Mouse (Mus musculus): ENCODE data around the gene Cdv3. TPM values are rescaled to one million over a fixed set of nuclear protein-coding genes. Genes with fewer than 3 reads are reported as not detected.

The Cdv3 gene
- 87.5 and 92.2 TPM in 2 replicates for polyA plus RNA-seq (2015; fragmentation: Nextera tagmentation; extraction: Ambion mirVana)

DNA sequence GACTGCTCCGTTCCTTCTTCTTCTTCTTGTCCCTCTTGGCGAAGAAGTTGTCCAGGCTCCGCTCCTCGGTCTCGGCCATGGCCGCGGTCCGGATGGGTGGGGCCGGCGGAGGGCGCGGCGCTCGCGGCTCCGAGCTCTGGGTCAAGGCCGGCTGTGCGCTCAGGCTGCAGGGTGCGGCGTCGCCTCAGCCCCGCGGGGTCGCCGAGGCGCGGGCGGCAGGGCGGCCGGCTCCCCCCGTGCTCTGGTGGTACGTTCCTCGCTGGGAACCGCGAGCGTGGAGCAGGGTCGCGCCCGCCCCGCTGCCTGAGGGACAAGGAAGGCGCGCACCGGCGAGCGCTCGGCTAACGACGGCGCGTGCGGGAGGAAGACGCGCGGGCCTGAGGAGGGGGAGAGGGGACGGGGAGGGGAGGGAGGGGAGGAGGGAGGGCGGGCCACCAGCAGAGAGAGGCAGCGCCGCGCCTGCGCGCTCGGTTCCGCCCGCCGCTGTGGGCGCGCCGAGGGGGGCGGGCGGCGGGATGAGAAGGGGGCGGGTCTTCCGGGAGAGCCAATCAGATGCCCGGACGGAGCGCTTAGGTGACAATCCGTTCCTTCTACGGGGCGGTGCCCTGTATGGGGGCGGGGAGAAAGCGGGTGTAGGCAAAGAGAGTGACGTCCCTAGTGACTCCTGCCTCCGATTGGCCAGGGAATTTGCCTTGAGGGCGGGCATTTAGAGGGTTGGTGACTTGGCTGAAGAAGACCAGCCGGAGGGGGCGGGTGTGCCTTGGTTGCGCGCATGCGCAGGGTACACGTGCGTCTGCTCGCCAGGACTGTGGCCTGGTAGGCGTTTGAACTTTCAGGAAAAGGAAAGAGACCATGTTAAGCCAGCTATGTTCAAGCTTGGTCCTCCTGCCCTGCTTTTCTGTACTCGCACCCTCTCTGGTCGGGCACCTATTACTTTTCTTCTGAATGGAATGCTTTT, at the start of gene Cdv3:
Gene Cdv3, minus strand, starts transcription at position 551 of the 958 bp plus-strand sequence.
- peaks cover 53% of the 10 kb centered on the region for H3K4me1 ChIP-seq
- peaks cover 41% of the 10 kb centered on the region for H3K36me3 ChIP-seq
- no peaks in the 10 kb centered on the region for H3K27me3 ChIP-seq (replicated peaks)
- H3K4me3 ChIP-seq: peak within 1 kb of the TSS; percentile 80
- WGBS: 3% methylated on average over 80 of the region's 95 CpGs
- peak; percentile 97 for ATAC-seq (ENCODE audit: extremely low read depth, insufficient number of reproducible peaks, low FRiP score, low TSS enrichment)
- peak within 1 kb of the TSS; percentile 98 for H3K27ac ChIP-seq (replicated peaks)
- no peaks in the 10 kb centered on the region for H3K9me3 ChIP-seq
- peak within 1 kb of the TSS; percentile 98 for H3K9ac ChIP-seq
- H3K4me2 ChIP-seq: peak within 1 kb of the TSS; percentile 86

DNA sequence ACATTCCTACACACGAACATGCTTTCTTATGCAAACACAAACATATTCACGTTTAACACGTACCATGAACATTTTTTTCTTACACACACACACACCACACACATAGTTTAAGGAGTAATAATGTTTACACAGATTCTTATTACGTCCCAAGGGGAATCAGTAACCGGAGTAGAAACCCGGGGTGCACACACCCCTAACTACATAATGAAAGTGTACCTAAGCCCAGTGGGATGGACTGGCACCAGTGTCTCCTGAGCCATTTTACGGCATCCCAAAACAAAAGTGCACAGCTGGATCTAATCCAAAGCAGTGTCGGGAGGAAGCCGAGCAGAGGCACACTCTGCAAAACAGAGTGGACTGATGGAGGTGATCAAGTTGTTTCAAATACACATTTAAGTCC, 47.8 kb upstream of the Cdv3 start:
- no peak overlapping the region for H3K27ac ChIP-seq (replicated peaks)
- H3K9me3 ChIP-seq: no peaks in the 10 kb centered on the region
- no peak for ATAC-seq (ENCODE audit: extremely low read depth, insufficient number of reproducible peaks, low FRiP score, low TSS enrichment)
- peaks cover 11% of the 10 kb centered on the region; the same call in 1 of the 2 replicates for H3K4me1 ChIP-seq
- H3K4me2 ChIP-seq: no peak overlapping the region
- no peaks in the 10 kb centered on the region for H3K36me3 ChIP-seq
- no peak overlapping the region for H3K9ac ChIP-seq
- WGBS: 61% methylated on average over 9 of the region's 9 CpGs
- H3K4me3 ChIP-seq: no peak overlapping the region
- H3K27me3 ChIP-seq (replicated peaks): no peaks in the 10 kb centered on the region

DNA sequence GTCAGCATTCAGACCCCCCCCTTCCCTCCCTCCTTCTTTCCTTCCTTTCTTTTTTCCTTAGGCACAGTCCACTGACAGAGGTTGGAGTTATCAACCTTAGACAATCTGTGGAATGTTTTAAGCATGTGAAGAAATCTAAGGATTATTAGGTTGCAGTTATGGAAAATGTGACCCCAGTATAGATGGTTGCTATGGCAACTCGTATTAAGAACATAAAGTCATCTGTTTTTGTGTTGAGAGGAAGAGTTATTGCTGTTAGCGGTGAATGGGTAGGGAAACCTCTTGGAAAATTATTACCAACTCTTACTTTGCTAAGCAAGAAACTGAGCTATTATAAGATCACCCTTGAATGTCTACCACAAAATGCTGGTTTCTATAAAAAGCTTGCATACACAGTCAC, 43.5 kb upstream of the Cdv3 start:
- no peaks in the 10 kb centered on the region for H3K9me3 ChIP-seq
- no peak overlapping the region for H3K4me3 ChIP-seq
- peaks cover 15% of the 10 kb centered on the region; the same call in 1 of the 2 replicates for H3K4me1 ChIP-seq
- 68% methylated on average over 2 of the region's 2 CpGs for WGBS
- no peak overlapping the region for H3K9ac ChIP-seq
- H3K4me2 ChIP-seq: no peak overlapping the region
- ATAC-seq (ENCODE audit: extremely low read depth, insufficient number of reproducible peaks, low FRiP score, low TSS enrichment): no peak
- H3K36me3 ChIP-seq: no peaks in the 10 kb centered on the region
- no peaks in the 10 kb centered on the region for H3K27me3 ChIP-seq (replicated peaks)
- H3K27ac ChIP-seq (replicated peaks): no peak overlapping the region

DNA sequence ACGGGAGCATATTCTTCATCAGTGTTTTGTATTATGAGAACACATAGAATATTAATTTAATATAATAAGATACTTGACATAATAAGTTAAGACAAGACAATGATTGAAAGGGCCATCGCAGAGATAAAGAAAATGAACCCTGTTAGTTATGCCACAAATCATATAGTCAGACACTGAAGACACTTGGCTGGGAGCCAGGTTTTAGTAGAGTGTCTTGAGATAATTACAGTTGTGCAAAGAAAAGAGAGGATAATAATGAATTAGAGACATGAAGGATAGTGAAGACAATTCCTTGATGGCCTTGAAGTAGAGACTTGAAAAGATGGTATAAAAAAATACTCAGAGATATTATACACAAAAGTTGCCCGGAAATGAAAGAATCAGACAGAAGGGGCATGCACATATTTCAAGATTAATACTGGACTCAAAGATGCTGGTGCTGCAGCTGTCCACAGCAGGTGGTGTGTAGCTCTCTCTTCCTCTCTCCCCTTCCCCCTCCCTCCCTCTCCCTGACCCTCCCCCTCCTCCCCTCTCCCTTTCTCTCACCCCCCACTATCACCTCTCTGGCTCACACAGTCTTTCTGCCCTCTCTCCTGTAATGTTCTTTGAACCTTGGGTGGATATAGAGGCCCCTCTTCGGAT, 42.6 kb upstream of the Cdv3 start:
- H3K4me3 ChIP-seq: no peak overlapping the region
- 0 out of 2 replicates have a peak overlapping the region, but pooled peaks have one; percentile 8 for H3K27ac ChIP-seq (replicated peaks)
- H3K4me2 ChIP-seq: no peak overlapping the region
- H3K9ac ChIP-seq: no peak overlapping the region
- no peak for ATAC-seq (ENCODE audit: extremely low read depth, insufficient number of reproducible peaks, low FRiP score, low TSS enrichment)
- no peaks in the 10 kb centered on the region for H3K27me3 ChIP-seq (replicated peaks)
- WGBS: 63% methylated on average over 4 of the region's 4 CpGs
- H3K36me3 ChIP-seq: no peaks in the 10 kb centered on the region
- H3K4me1 ChIP-seq: peaks cover 15% of the 10 kb centered on the region; the same call in 1 of the 2 replicates
- no peaks in the 10 kb centered on the region for H3K9me3 ChIP-seq

DNA sequence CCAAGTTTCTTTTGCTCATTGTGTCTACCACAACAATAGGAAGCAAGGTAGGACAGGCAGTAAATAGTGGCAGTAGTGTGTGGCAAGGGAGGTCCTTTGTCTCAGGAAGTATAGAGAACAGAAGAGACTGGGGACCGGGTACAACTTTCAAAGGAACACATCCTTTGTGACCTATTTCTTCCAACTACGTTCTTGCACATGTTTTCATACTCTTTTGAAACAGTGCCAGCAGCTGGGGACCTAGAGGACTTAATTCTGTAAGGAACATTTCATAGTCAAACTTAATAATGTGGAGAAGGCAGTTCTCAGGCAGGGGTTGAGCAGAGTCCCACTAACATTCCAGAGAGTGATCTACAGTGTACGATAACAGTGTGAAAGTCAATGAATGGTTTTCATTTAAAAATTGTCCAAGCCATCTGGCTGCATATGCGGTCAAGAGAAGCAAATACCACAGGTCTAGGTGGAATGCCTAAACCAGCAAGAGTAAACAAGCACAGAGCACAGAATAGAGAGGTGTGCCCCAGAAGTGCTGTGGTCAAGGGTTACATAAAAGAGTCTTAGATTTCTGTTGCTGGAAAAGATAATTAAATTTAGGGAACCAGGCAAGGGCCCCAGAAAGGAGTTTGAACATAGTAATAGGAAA, 37.8 kb upstream of the Cdv3 start:
- peaks cover 11% of the 10 kb centered on the region for H3K9me3 ChIP-seq
- no peak overlapping the region for H3K4me3 ChIP-seq
- peaks cover 8% of the 10 kb centered on the region for H3K4me1 ChIP-seq
- H3K36me3 ChIP-seq: no peaks in the 10 kb centered on the region
- ATAC-seq (ENCODE audit: extremely low read depth, insufficient number of reproducible peaks, low FRiP score, low TSS enrichment): no peak
- no peak overlapping the region for H3K4me2 ChIP-seq
- no peak overlapping the region for H3K9ac ChIP-seq
- WGBS: 63% methylated on average over 4 of the region's 4 CpGs
- H3K27ac ChIP-seq (replicated peaks): no peak overlapping the region
- no peaks in the 10 kb centered on the region for H3K27me3 ChIP-seq (replicated peaks)

DNA sequence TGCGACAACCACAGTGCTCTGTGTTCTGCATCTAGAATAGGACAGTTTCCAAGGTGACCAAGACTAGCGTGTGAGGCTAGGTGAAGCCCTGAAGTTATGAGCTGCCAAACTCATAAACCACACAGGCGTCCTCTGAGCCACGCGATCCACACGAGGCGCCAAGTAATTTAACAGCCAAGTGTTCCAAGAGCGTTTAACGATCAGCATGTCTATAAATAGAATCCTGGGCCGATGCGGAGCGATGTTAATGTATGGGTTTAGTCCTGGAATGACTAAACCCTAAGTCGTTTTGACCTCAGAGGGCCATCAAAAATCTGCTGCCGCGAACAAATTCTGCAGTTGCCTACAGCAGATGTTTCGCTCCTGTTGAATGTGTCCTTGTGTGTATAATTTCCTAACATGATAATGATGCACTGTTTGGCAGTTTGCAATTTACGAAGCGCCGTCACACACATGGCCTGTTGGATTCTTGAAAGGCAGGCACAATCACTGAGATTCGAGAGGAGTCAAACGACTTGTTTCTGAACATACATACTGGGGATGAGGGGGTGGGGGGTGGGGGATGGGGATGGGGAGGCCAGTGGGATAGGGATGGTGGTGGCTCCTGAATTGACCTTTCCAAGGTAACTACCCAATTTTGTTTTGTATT, 33.0 kb upstream of the Cdv3 start:
- 52% methylated on average over 21 of the region's 21 CpGs for WGBS
- Histone ChIP-seq H3K9me3 (peaks cover 11% of the 10 kb centered on the region), H3K4me1 (peaks cover 8% of the 10 kb centered on the region), H3K27ac (replicated peaks) (peak overlapping the region; percentile 56), H3K36me3 (no peaks in the 10 kb centered on the region), H3K27me3 (replicated peaks) (no peaks in the 10 kb centered on the region), H3K9ac (no peak overlapping the region), H3K4me3 (no peak overlapping the region), H3K4me2 (peak overlapping the region; percentile 28)
- no peak for ATAC-seq (ENCODE audit: extremely low read depth, insufficient number of reproducible peaks, low FRiP score, low TSS enrichment)

DNA sequence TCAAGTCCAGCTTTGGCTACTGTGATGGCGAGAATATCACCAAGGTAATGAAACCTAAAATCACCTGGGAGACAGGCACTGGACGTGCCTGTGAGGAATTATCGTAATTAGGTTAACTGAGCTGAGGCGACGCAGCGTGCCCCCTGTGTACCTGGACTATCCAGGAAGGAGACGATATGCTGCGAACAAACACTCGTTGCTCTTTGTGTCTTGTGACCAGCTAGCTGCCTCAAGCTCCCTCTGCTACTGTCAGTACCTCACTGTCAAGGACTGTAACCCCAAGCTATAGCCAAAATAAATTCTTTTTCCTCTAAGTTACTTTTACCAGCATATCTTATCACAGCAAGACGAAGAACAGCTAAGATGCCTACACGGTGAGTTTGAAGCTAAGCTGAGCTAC, 27.6 kb upstream of the Cdv3 start:
- Histone ChIP-seq H3K9me3 (no peaks in the 10 kb centered on the region), H3K36me3 (no peaks in the 10 kb centered on the region), H3K27ac (replicated peaks) (no peak overlapping the region), H3K27me3 (replicated peaks) (no peaks in the 10 kb centered on the region), H3K9ac (no peak overlapping the region), H3K4me2 (no peak overlapping the region), H3K4me1 (peaks cover 6% of the 10 kb centered on the region), H3K4me3 (no peak overlapping the region)
- 79% methylated on average over 11 of the region's 11 CpGs for WGBS
- no peak for ATAC-seq (ENCODE audit: extremely low read depth, insufficient number of reproducible peaks, low FRiP score, low TSS enrichment)

DNA sequence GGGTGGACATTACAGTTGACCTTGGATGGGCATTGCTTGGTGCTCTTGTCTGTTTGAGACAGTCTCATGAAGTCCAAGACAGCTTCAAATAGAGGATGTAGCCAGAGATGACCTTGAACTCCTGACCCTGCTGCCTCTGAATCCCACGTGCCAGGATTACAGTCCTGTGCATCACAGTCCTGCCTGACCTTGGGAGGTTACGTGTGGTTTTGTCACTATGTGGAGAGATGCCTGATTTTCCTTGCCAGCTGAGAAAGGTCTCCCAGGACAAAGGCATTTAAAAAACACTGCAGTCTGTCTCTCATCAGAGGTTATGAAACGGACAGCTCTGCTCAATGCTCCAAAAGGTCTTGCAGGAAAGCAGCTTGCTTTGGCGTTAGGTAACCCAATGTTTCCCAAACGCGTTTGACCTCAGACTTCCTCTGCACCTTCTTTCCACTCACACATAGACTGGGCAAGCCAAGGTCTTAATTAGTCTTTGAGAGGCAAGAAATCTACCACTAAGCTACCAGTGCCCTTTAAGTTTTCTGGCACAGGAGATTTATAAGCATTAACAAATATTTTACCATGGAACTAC, 26.2 kb upstream of the Cdv3 start:
- H3K9me3 ChIP-seq: no peaks in the 10 kb centered on the region
- no peak overlapping the region for H3K9ac ChIP-seq
- ATAC-seq (ENCODE audit: extremely low read depth, insufficient number of reproducible peaks, low FRiP score, low TSS enrichment): no peak
- H3K4me2 ChIP-seq: no peak overlapping the region
- no peak overlapping the region for H3K4me3 ChIP-seq
- H3K4me1 ChIP-seq: peaks cover 18% of the 10 kb centered on the region
- H3K27ac ChIP-seq (replicated peaks): no peak overlapping the region
- H3K27me3 ChIP-seq (replicated peaks): no peaks in the 10 kb centered on the region
- WGBS: 50% methylated on average over 6 of the region's 6 CpGs
- H3K36me3 ChIP-seq: no peaks in the 10 kb centered on the region

DNA sequence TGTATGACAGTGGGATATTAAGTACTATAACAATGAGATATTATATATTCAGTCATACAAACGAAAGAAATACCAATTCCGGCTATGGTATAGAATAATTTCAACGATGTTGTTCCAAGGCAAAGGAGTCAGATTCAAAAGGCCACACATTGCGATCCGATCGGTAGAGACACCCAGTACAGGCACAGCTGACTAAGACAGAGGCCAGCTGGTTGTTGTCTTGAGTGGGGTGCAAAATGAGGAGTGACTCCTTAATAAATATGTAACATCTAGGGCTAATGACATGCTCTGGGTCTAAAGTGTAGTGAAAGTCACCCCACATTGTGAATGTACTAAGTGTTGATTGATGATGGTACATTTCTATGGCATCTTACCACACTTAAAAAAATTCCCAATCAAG, 23.6 kb upstream of the Cdv3 start:
- WGBS: 83% methylated on average over 6 of the region's 6 CpGs
- ATAC-seq (ENCODE audit: extremely low read depth, insufficient number of reproducible peaks, low FRiP score, low TSS enrichment): no peak

DNA sequence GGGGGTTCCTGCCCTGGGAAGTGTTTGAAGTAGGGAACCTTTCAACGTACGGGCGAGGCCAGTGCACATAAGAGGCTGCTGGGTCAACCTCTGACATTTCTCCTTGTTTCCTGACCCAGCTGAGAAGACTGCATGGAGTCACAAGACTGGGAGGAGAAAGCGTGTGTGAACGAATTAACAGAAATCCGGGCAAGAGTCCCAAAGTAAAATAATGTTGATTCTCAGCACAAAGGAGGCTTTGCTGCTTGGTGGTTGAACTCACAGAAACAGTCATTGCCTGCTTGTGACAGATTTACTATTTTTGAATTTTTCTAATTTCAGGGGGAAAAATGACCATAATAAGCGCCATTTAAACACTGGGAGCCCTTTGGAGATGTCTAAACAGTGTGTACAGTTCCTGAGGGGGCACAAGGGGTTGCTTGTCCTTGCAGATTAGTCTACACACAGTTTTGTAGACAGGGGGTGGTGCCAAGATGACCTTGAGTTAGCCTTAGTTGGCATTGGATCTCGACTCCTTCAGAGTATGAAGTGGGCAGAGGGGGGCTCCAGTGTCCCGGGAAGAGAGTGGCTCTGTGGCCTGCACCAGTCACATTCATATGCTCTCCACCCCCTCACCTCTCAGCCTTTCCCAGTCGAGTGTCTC, 21.5 kb upstream of the Cdv3 start:
- H3K4me3 ChIP-seq: no peak overlapping the region
- H3K9me3 ChIP-seq: no peaks in the 10 kb centered on the region
- WGBS: 61% methylated on average over 10 of the region's 10 CpGs
- H3K27ac ChIP-seq (replicated peaks): no peak overlapping the region
- peaks cover 22% of the 10 kb centered on the region for H3K4me1 ChIP-seq
- no peak overlapping the region for H3K4me2 ChIP-seq
- no peak for ATAC-seq (ENCODE audit: extremely low read depth, insufficient number of reproducible peaks, low FRiP score, low TSS enrichment)
- no peaks in the 10 kb centered on the region for H3K36me3 ChIP-seq
- H3K27me3 ChIP-seq (replicated peaks): no peaks in the 10 kb centered on the region
- H3K9ac ChIP-seq: peak overlapping the region; percentile 9; the same call in 1 of the 2 replicates

More for the DNA sequence above, 23.6 kb upstream of the Cdv3 start:
- H3K9ac ChIP-seq: no peak overlapping the region
- peaks cover 22% of the 10 kb centered on the region for H3K4me1 ChIP-seq
- H3K27me3 ChIP-seq (replicated peaks): no peaks in the 10 kb centered on the region
- H3K4me3 ChIP-seq: no peak overlapping the region
- no peak overlapping the region for H3K27ac ChIP-seq (replicated peaks)
- H3K9me3 ChIP-seq: no peaks in the 10 kb centered on the region
- H3K4me2 ChIP-seq: no peak overlapping the region
- no peaks in the 10 kb centered on the region for H3K36me3 ChIP-seq

Data from heart, embryonic 13.5 days (tissue).